Mouse (Mus musculus): ENCODE data around the gene Sh3d19.

GRCm38 (mm10) chr3:85970742-85971598 is at the start of gene Sh3d19:
- no peak for TF ChIP-seq CTCF (IDR thresholded peaks at IDR 0.05; ENCODE audit: insufficient read depth, low read length)
- peak; percentile 75; the same call in 1 of the 2 replicates for TF ChIP-seq POLR2A (IDR thresholded peaks at IDR 0.05; ENCODE audit: borderline replicate concordance, extremely low read depth, low read depth, low read length)

Data from lung, adult 2 months (tissue).